Mouse (Mus musculus) naive thymus-derived CD4-positive, alpha-beta T cell, adult 5 months (primary cell): ENCODE results near the gene Gtf2e1. TPM values are rescaled to one million over a fixed set of nuclear protein-coding genes. Genes with fewer than 3 reads are reported as not detected.

Source experiments
- polyA plus RNA-seq: library from polyadenylated mRNA; unstranded; fragments of 100-300 nt; shearing (Covaris generic); gene quantifications from one replicate; pipeline ENCODE4 v1.2.1, GENCODE M21; 2017

Gtf2e1 gene
- 12.3 TPM for polyA plus RNA-seq

GRCm38 (mm10) chr16:37539611-37540580 lies at the start of gene Gtf2e1, which contains the start of gene Rabl3:
Gtf2e1 (minus strand) TSS chr16:37539789.
Rabl3 (plus strand) TSS chr16:37539885.

GRCm38 (mm10) chr16:37579994-37580393 lies 40.4 kb upstream of the Gtf2e1 start, which contains the start of gene Hgd:
Hgd (plus strand) TSS chr16:37580153.

Other genes starting within 250 kb of the Gtf2e1 start
- gene Stxbp5l, start 154.8 kb downstream of the Gtf2e1 start, polyA plus RNA-seq: not detected
- 9.8 TPM for gene Rabl3, start 96 bp upstream of the Gtf2e1 start, polyA plus RNA-seq
- gene Hgd, start 40.4 kb upstream of the Gtf2e1 start, polyA plus RNA-seq: not detected
- gene Ndufb4, start 114.7 kb upstream of the Gtf2e1 start, polyA plus RNA-seq: 28.7 TPM
- not detected for gene Fstl1, start 237.1 kb upstream of the Gtf2e1 start, polyA plus RNA-seq